Mouse (Mus musculus): ENCODE data around the gene Srd5a3. TPM values are rescaled to one million over a fixed set of nuclear protein-coding genes. Genes with fewer than 3 reads are reported as not detected.
"Not testable (repeated sequence)": the region's sequence is repeated elsewhere in the genome, so short reads cannot be mapped to it uniquely, and the experiment has no call there.

Gene Srd5a3
- polyA plus RNA-seq (2014; fragmentation: Nextera tagmentation; extraction: Ambion mirVana), result 26.0 and 35.3 TPM in 2 replicates

GRCm38 (mm10) chr5:76139808-76140729, at the start of gene Srd5a3:
Gene Srd5a3 (plus strand): TSS chr5:76140271.
- Histone ChIP-seq H3K27me3 (ENCODE audit: control insufficient read depth, insufficient read depth, low read length) (no peaks in the 10 kb centered on the region), H3K27ac (ENCODE audit: low read depth, low read length) (peak within 1 kb of the TSS; percentile 99), H3K36me3 (ENCODE audit: control insufficient read depth, insufficient read depth, low read length) (no peaks in the 10 kb centered on the region), H3K4me2 (replicated peaks; ENCODE audit: low read depth, low read length) (peak within 1 kb of the TSS; percentile 56), H3K4me1 (ENCODE audit: control insufficient read depth, insufficient read depth, low read length) (peaks cover 12% of the 10 kb centered on the region; the same call in 1 of the 2 replicates), H3K9me3 (ENCODE audit: control insufficient read depth, low read length) (no peaks in the 10 kb centered on the region), H3K4me3 (ENCODE audit: low read length) (peak within 1 kb of the TSS; percentile 70), H3K9ac (ENCODE audit: low read depth, low read length) (peak within 1 kb of the TSS; percentile 92)
- WGBS, result under 1% methylated on average over 57 of the region's 69 CpGs
- peak; percentile 98 for ATAC-seq (ENCODE audit: low FRiP score, low TSS enrichment)

DNA sequence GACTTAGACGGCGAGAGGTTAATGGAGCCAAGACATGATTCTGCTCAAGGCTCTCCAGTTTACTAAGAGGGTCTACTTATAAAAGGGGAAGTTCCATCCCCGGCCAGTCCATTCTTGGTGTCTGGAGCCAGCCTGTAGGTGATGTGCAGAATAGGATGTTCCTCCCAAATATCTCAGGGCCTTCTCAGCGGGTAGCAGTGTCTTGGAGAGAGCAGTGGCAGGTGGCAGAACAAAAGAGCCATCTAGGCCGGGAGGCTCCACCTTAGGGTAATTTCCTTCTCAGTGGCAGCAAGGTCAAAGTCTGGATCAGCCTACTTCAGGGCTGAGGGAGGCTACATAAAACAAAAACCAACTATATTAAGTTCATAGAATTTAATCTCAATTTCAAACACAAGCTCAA, 36.3 kb upstream of the Srd5a3 start:
- H3K9me3 ChIP-seq (ENCODE audit: control insufficient read depth, low read length); H3K27ac ChIP-seq (ENCODE audit: low read depth, low read length); H3K9ac ChIP-seq (ENCODE audit: low read depth, low read length); H3K4me2 ChIP-seq (replicated peaks; ENCODE audit: low read depth, low read length); H3K4me3 ChIP-seq (ENCODE audit: low read length); H3K4me1 ChIP-seq (ENCODE audit: control insufficient read depth, insufficient read depth, low read length); H3K36me3 ChIP-seq (ENCODE audit: control insufficient read depth, insufficient read depth, low read length); H3K27me3 ChIP-seq (ENCODE audit: control insufficient read depth, insufficient read depth, low read length); ATAC-seq (ENCODE audit: low FRiP score, low TSS enrichment): not testable (repeated sequence)
- WGBS, result 81% methylated on average over 5 of the region's 5 CpGs

DNA sequence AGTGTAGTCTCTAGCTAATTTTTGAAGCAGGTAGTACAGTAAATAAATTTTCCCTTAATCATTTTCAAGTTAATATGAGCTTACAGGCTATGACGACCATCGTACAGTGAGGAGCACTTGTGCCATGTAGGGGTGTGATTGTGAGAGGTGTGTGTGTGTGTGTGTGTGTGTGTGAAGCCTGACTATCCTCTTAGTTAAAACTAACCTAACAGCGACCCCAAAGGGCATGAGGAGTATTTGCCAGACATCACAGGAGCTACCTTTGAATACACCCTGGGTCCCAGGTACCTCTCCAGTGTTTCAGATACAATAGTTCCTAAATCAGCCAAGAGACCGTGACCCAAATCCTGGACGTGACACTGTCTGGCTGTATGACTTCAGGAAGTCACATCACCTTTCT, 32.8 kb upstream of the Srd5a3 start:
- H3K27ac ChIP-seq (ENCODE audit: low read depth, low read length), result no peak overlapping the region
- no peaks in the 10 kb centered on the region for H3K4me1 ChIP-seq (ENCODE audit: control insufficient read depth, insufficient read depth, low read length)
- WGBS, result 74% methylated on average over 5 of the region's 5 CpGs
- no peak overlapping the region for H3K4me3 ChIP-seq (ENCODE audit: low read length)
- no peaks in the 10 kb centered on the region for H3K36me3 ChIP-seq (ENCODE audit: control insufficient read depth, insufficient read depth, low read length)
- no peaks in the 10 kb centered on the region for H3K27me3 ChIP-seq (ENCODE audit: control insufficient read depth, insufficient read depth, low read length)
- no peak overlapping the region for H3K4me2 ChIP-seq (replicated peaks; ENCODE audit: low read depth, low read length)
- no peak overlapping the region for H3K9ac ChIP-seq (ENCODE audit: low read depth, low read length)
- ATAC-seq (ENCODE audit: low FRiP score, low TSS enrichment), result no peak
- no peaks in the 10 kb centered on the region for H3K9me3 ChIP-seq (ENCODE audit: control insufficient read depth, low read length)

DNA sequence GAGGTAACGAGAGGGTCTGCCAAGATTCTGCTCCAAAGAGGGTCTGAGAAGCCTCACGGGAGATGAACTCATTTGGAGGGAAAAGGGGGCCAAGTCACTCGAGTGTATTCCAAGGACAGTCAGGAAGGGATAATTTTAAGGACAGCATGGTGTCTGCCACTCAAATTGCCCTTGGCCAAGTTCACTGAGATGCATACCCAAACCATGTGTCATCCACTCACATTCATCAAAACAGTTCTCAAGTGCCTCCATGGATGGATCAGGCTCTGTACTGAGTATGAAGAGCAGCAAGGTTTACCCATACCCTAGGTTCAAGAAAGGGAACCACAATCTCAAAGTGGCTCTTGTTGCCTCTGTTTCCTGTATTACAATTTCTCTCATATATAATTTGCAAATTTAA, 31.6 kb upstream of the Srd5a3 start:
- 78% methylated on average over 3 of the region's 3 CpGs for WGBS

GRCm38 (mm10) chr5:76111173-76111572, 28.9 kb upstream of the Srd5a3 start:
- no peak overlapping the region for H3K27ac ChIP-seq (ENCODE audit: low read depth, low read length)
- H3K4me2 ChIP-seq (replicated peaks; ENCODE audit: low read depth, low read length), result no peak overlapping the region
- no peaks in the 10 kb centered on the region for H3K4me1 ChIP-seq (ENCODE audit: control insufficient read depth, insufficient read depth, low read length)
- H3K36me3 ChIP-seq (ENCODE audit: control insufficient read depth, insufficient read depth, low read length), result no peaks in the 10 kb centered on the region
- H3K9me3 ChIP-seq (ENCODE audit: control insufficient read depth, low read length), result no peaks in the 10 kb centered on the region
- WGBS, result 83% methylated on average over 3 of the region's 3 CpGs
- no peak overlapping the region for H3K9ac ChIP-seq (ENCODE audit: low read depth, low read length)
- no peak overlapping the region for H3K4me3 ChIP-seq (ENCODE audit: low read length)
- no peaks in the 10 kb centered on the region for H3K27me3 ChIP-seq (ENCODE audit: control insufficient read depth, insufficient read depth, low read length)
- ATAC-seq (ENCODE audit: low FRiP score, low TSS enrichment), result no peak

More for the DNA sequence above, 31.6 kb upstream of the Srd5a3 start:
- no peaks in the 10 kb centered on the region for H3K36me3 ChIP-seq (ENCODE audit: control insufficient read depth, insufficient read depth, low read length)
- H3K4me3 ChIP-seq (ENCODE audit: low read length), result no peak overlapping the region
- no peaks in the 10 kb centered on the region for H3K27me3 ChIP-seq (ENCODE audit: control insufficient read depth, insufficient read depth, low read length)
- H3K4me2 ChIP-seq (replicated peaks; ENCODE audit: low read depth, low read length), result no peak overlapping the region
- no peak for ATAC-seq (ENCODE audit: low FRiP score, low TSS enrichment)
- H3K9me3 ChIP-seq (ENCODE audit: control insufficient read depth, low read length), result no peaks in the 10 kb centered on the region
- H3K4me1 ChIP-seq (ENCODE audit: control insufficient read depth, insufficient read depth, low read length), result no peaks in the 10 kb centered on the region
- no peak overlapping the region for H3K27ac ChIP-seq (ENCODE audit: low read depth, low read length)
- H3K9ac ChIP-seq (ENCODE audit: low read depth, low read length), result no peak overlapping the region

GRCm38 (mm10) chr5:76112016-76112415, 28.1 kb upstream of the Srd5a3 start:
- Histone ChIP-seq H3K4me2 (replicated peaks; ENCODE audit: low read depth, low read length) (no peak overlapping the region), H3K27ac (ENCODE audit: low read depth, low read length) (no peak overlapping the region), H3K4me1 (ENCODE audit: control insufficient read depth, insufficient read depth, low read length) (no peaks in the 10 kb centered on the region), H3K36me3 (ENCODE audit: control insufficient read depth, insufficient read depth, low read length) (no peaks in the 10 kb centered on the region), H3K4me3 (ENCODE audit: low read length) (no peak overlapping the region), H3K27me3 (ENCODE audit: control insufficient read depth, insufficient read depth, low read length) (no peaks in the 10 kb centered on the region), H3K9ac (ENCODE audit: low read depth, low read length) (no peak overlapping the region), H3K9me3 (ENCODE audit: control insufficient read depth, low read length) (no peaks in the 10 kb centered on the region)
- no peak for ATAC-seq (ENCODE audit: low FRiP score, low TSS enrichment)
- 81% methylated on average over 4 of the region's 4 CpGs for WGBS

GRCm38 (mm10) chr5:76115436-76116041, 24.5 kb upstream of the Srd5a3 start:
- ATAC-seq (ENCODE audit: low FRiP score, low TSS enrichment), result no peak
- 67% methylated on average over 8 of the region's 8 CpGs for WGBS

DNA sequence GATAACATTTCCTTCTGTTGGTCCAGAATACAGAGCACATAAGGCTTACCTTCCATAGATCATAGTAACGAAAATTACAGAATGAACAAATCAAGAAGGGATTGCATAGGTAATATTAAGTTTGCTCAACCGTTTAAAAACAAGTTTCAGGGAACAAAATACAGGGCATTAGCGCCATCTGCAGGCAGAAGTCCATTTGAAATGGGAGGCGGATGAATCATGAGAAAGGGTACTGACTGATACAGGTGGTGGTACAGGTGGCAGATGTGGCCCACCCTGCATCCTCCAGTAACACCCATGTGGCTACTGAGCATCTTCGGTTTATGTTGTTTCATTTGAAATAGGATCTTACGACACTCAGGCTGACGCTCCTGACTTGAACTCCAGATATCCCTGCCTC, 21.6 kb upstream of the Srd5a3 start:
- no peak overlapping the region for H3K9ac ChIP-seq (ENCODE audit: low read depth, low read length)
- H3K27ac ChIP-seq (ENCODE audit: low read depth, low read length), result no peak overlapping the region
- 28% methylated on average over 7 of the region's 7 CpGs for WGBS
- H3K9me3 ChIP-seq (ENCODE audit: control insufficient read depth, low read length), result peaks cover 10% of the 10 kb centered on the region; the same call in 1 of the 2 replicates
- no peak for ATAC-seq (ENCODE audit: low FRiP score, low TSS enrichment)
- H3K4me2 ChIP-seq (replicated peaks; ENCODE audit: low read depth, low read length), result no peak overlapping the region
- no peaks in the 10 kb centered on the region for H3K4me1 ChIP-seq (ENCODE audit: control insufficient read depth, insufficient read depth, low read length)
- no peaks in the 10 kb centered on the region for H3K27me3 ChIP-seq (ENCODE audit: control insufficient read depth, insufficient read depth, low read length)
- no peaks in the 10 kb centered on the region for H3K36me3 ChIP-seq (ENCODE audit: control insufficient read depth, insufficient read depth, low read length)
- H3K4me3 ChIP-seq (ENCODE audit: low read length), result no peak overlapping the region

More at GRCm38 (mm10) chr5:76115436-76116041, 24.5 kb upstream of the Srd5a3 start:
- Histone ChIP-seq H3K27me3 (ENCODE audit: control insufficient read depth, insufficient read depth, low read length) (no peaks in the 10 kb centered on the region), H3K9ac (ENCODE audit: low read depth, low read length) (no peak overlapping the region), H3K4me3 (ENCODE audit: low read length) (no peak overlapping the region), H3K27ac (ENCODE audit: low read depth, low read length) (no peak overlapping the region), H3K4me2 (replicated peaks; ENCODE audit: low read depth, low read length) (no peak overlapping the region), H3K36me3 (ENCODE audit: control insufficient read depth, insufficient read depth, low read length) (no peaks in the 10 kb centered on the region), H3K4me1 (ENCODE audit: control insufficient read depth, insufficient read depth, low read length) (no peaks in the 10 kb centered on the region), H3K9me3 (ENCODE audit: control insufficient read depth, low read length) (no peaks in the 10 kb centered on the region)

DNA sequence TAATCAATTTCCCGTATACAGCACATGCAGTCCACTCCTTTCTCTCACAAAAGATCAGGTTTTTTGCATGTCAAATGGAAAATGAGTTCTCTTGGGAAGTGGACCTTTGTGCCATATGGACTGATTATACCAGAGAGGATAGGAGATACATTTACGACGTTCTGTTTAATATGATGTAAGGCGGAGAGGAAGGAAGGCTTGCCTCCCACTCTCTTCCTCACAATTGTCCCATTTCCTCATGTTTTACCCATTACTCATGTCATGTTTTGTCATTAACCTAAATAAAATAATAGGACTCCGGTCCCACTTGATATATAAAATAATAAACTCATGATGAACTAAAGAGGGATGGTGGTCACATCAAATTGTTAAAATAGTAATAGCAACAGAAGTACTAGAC, 19.4 kb upstream of the Srd5a3 start:
- no peak for ATAC-seq (ENCODE audit: low FRiP score, low TSS enrichment)
- Histone ChIP-seq H3K4me1 (ENCODE audit: control insufficient read depth, insufficient read depth, low read length) (no peaks in the 10 kb centered on the region), H3K36me3 (ENCODE audit: control insufficient read depth, insufficient read depth, low read length) (no peaks in the 10 kb centered on the region), H3K27ac (ENCODE audit: low read depth, low read length) (no peak overlapping the region), H3K4me2 (replicated peaks; ENCODE audit: low read depth, low read length) (no peak overlapping the region), H3K27me3 (ENCODE audit: control insufficient read depth, insufficient read depth, low read length) (no peaks in the 10 kb centered on the region), H3K4me3 (ENCODE audit: low read length) (no peak overlapping the region), H3K9me3 (ENCODE audit: control insufficient read depth, low read length) (peaks cover 10% of the 10 kb centered on the region; the same call in 1 of the 2 replicates), H3K9ac (ENCODE audit: low read depth, low read length) (no peak overlapping the region)
- WGBS, result 64% methylated on average over 5 of the region's 5 CpGs
